ENCODE assay signal across 8 mouse cellular contexts in the genomic region with DNA sequence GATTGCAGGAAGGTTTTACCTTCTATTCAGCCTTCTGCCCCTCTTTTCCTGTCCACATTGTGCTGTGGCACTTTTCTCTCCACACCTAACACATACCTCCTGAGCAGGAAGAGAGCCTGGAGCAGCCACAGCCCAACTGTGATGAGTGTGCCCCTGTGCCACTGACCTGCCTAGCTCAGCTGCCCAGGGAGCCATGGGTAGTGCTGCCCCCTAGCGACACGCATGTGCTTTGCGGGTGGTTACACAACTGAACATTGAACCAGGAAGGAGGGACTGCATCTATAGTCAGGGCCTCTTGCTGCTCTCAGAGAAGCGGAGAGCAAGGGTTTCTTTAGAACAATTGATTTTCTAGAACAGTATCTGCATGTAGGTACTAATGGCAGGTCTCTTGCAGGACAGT. TPM values are rescaled to one million over a fixed set of nuclear protein-coding genes. Genes with fewer than 3 reads are reported as not detected.
DNase-seq lines count a peak whose midpoint lies in the region; ATAC-seq and TF ChIP-seq lines count a peak whose summit lies in the region.

No protein-coding gene starts in this region.

- H3K27me3 ChIP-seq in forebrain, embryonic 10.5 days (ENCODE audit: poor library complexity, severe bottlenecking), result no peaks in the 10 kb centered on the region
- H3K27me3 ChIP-seq in heart, embryonic 15.5 days, result no peaks in the 10 kb centered on the region
- no peaks in the 10 kb centered on the region for H3K27me3 ChIP-seq in liver, embryonic 14.5 days (ENCODE audit: control insufficient read depth, insufficient read depth, low read length)
- no peaks in the 10 kb centered on the region for H3K27me3 ChIP-seq in stomach, embryonic 15.5 days (replicated peaks)

- H3K4me2 ChIP-seq in heart, embryonic 15.5 days, result peak overlapping the region; percentile 94
- H3K4me2 ChIP-seq in liver, embryonic 14.5 days (ENCODE audit: low read depth), result peak overlapping the region; percentile 89
- peak overlapping the region; percentile 93 for H3K4me2 ChIP-seq in stomach, embryonic 15.5 days

- H3K4me3 ChIP-seq in brown adipose tissue, adult 24 weeks (ENCODE audit: insufficient read depth, low read depth, low read length), result peak overlapping the region; percentile 75
- H3K4me3 ChIP-seq in forebrain, embryonic 10.5 days, result peak overlapping the region; percentile 76
- peak overlapping the region; percentile 80 for H3K4me3 ChIP-seq in heart, embryonic 15.5 days
- H3K4me3 ChIP-seq in liver, embryonic 14.5 days (ENCODE audit: insufficient read depth in 1 of 2, low read depth in 2 of 2, low read length in 2 of 2), result peak overlapping the region; percentile 77 to 81
- H3K4me3 ChIP-seq in stomach, embryonic 15.5 days (replicated peaks), result peak overlapping the region; percentile 66

- no peak for ATAC-seq in heart, embryonic 15.5 days (replicated peaks; ENCODE audit: insufficient number of reproducible peaks, insufficient read depth, low FRiP score, low read depth)
- peak; percentile 22; the same call in 1 of the 2 replicates for ATAC-seq in liver, embryonic 14.5 days (ENCODE audit: insufficient read depth)
- ATAC-seq in stomach, embryonic 15.5 days (ENCODE audit: insufficient read depth, low FRiP score, low read depth), result peak; percentile 33

- no peaks in the 10 kb centered on the region for H3K9me3 ChIP-seq in forebrain, embryonic 10.5 days
- H3K9me3 ChIP-seq in heart, embryonic 15.5 days (replicated peaks), result no peaks in the 10 kb centered on the region
- no peaks in the 10 kb centered on the region for H3K9me3 ChIP-seq in liver, embryonic 14.5 days (ENCODE audit: control insufficient read depth, low read length)
- no peaks in the 10 kb centered on the region for H3K9me3 ChIP-seq in stomach, embryonic 15.5 days

- H3K9ac ChIP-seq in heart, embryonic 15.5 days, result peak overlapping the region; percentile 70
- peak overlapping the region; percentile 83 for H3K9ac ChIP-seq in liver, embryonic 14.5 days (replicated peaks)
- peak overlapping the region; percentile 43 for H3K9ac ChIP-seq in stomach, embryonic 15.5 days

- H3K36me3 ChIP-seq in forebrain, embryonic 10.5 days (replicated peaks), result peaks cover 60% of the 10 kb centered on the region
- peaks cover 36% of the 10 kb centered on the region for H3K36me3 ChIP-seq in heart, embryonic 15.5 days
- peaks cover 45% of the 10 kb centered on the region for H3K36me3 ChIP-seq in liver, embryonic 14.5 days (replicated peaks; ENCODE audit: control insufficient read depth, insufficient read depth, low read depth)
- peaks cover 36% of the 10 kb centered on the region for H3K36me3 ChIP-seq in stomach, embryonic 15.5 days

- DNase-seq in CD4-positive helper T cell, adult 2 months (ENCODE audit: low read depth, low spot score), result peak; percentile 90
- DNase-seq in forebrain, embryonic 10.5 days (ENCODE audit: extremely low spot score, low spot score), result peak; percentile 84
- DNase-seq in kidney, postnatal 25 days, result peak; percentile 91 to 92
- peak; percentile 71 to 78 (median 75) for DNase-seq in liver, embryonic 14.5 days (ENCODE audit: low read depth in 3 of 3, low spot score in 3 of 3)
- peak; percentile 81 for DNase-seq in neural tube, embryonic 10.5 days (ENCODE audit: extremely low spot score, low spot score)

- TF ChIP-seq CTCF in liver, embryonic 14.5 days (IDR thresholded peaks at IDR 0.05; ENCODE audit: low read depth), result peak; percentile 100

- no peak for TF ChIP-seq EP300 in liver, embryonic 14.5 days (IDR thresholded peaks at IDR 0.05; ENCODE audit: low read depth)

- 15% methylated on average over 4 of the region's 4 CpGs for WGBS in forebrain, embryonic 10.5 days
- WGBS in heart, embryonic 15.5 days, result 8% methylated on average over 4 of the region's 4 CpGs
- WGBS in liver, embryonic 14.5 days (ENCODE audit: insufficient replicate concordance), result 5% methylated on average over 4 of the region's 4 CpGs
- 3% methylated on average over 4 of the region's 4 CpGs for WGBS in stomach, embryonic 15.5 days

- peaks cover 4% of the 10 kb centered on the region; the same call in 1 of the 2 replicates for H3K4me1 ChIP-seq in brown adipose tissue, adult 24 weeks (ENCODE audit: control insufficient read depth, insufficient read depth, insufficient read length, low read length)
- peaks cover 84% of the 10 kb centered on the region for H3K4me1 ChIP-seq in forebrain, embryonic 10.5 days
- peaks cover 79% of the 10 kb centered on the region for H3K4me1 ChIP-seq in heart, embryonic 15.5 days (replicated peaks)
- H3K4me1 ChIP-seq in liver, embryonic 14.5 days (replicated peaks; ENCODE audit: control insufficient read depth in 2 of 2, insufficient read depth in 2 of 2, low read length in 1 of 2), result peaks cover 50 to 70% of the 10 kb centered on the region in 2 experiments
- H3K4me1 ChIP-seq in stomach, embryonic 15.5 days, result peaks cover 60% of the 10 kb centered on the region

- no peak overlapping the region for H3K27ac ChIP-seq in brown adipose tissue, adult 24 weeks (replicated peaks; ENCODE audit: low read depth, low read length)
- H3K27ac ChIP-seq in forebrain, embryonic 10.5 days, result peak overlapping the region; percentile 97
- H3K27ac ChIP-seq in heart, embryonic 15.5 days, result peak overlapping the region; percentile 99
- H3K27ac ChIP-seq in liver, embryonic 14.5 days, result peak overlapping the region; percentile 49
- peak overlapping the region; percentile 98 for H3K27ac ChIP-seq in stomach, embryonic 15.5 days

RNA-seq across cellular contexts. Expression of gene Scd2, which starts 2.3 kb away (rescaled TPM):
- 247 and 253 TPM in 2 replicates for polyA plus RNA-seq in brown adipose tissue, adult 24 weeks (2012; ENCODE audit: insufficient read depth, insufficient read length, missing spikeins)
- 369 and 403 TPM in 2 replicates for polyA plus RNA-seq in forebrain, embryonic 10.5 days (2016; fragmentation: Nextera tagmentation; extraction: Ambion mirVana)
- 131 and 164 TPM in 2 replicates for polyA plus RNA-seq in heart, embryonic 15.5 days (2015; fragmentation: Nextera tagmentation; extraction: Ambion mirVana)
- 84.0 and 116 TPM in 2 replicates for polyA plus RNA-seq in liver, embryonic 14.5 days (2012; rRNA removed)
- 80.4 and 95.4 TPM in 2 replicates for polyA plus RNA-seq in liver, embryonic 14.5 days (2014; fragmentation: Nextera tagmentation; extraction: Ambion mirVana)
- 266 and 297 TPM in 2 replicates for polyA plus RNA-seq in stomach, embryonic 15.5 days (2015; fragmentation: Nextera tagmentation; extraction: Ambion mirVana)

RNA-seq across cellular contexts. Expression of gene Scd4, which starts 37.2 kb away (rescaled TPM):
- 0.96 and 2.5 TPM in 2 replicates for polyA plus RNA-seq in brown adipose tissue, adult 24 weeks (2012; ENCODE audit: insufficient read depth, insufficient read length, missing spikeins)
- 0.06 TPM in 1 of 2 replicates, not detected in the other for polyA plus RNA-seq in forebrain, embryonic 10.5 days (2016; fragmentation: Nextera tagmentation; extraction: Ambion mirVana)
- polyA plus RNA-seq in heart, embryonic 15.5 days (2015; fragmentation: Nextera tagmentation; extraction: Ambion mirVana), result 2.5 TPM in 2 replicates
- 0.04 and 0.08 TPM in 2 replicates for polyA plus RNA-seq in liver, embryonic 14.5 days (2012; rRNA removed)
- polyA plus RNA-seq in liver, embryonic 14.5 days (2014; fragmentation: Nextera tagmentation; extraction: Ambion mirVana), result 0.09 TPM in 1 of 2 replicates, not detected in the other
- polyA plus RNA-seq in stomach, embryonic 15.5 days (2015; fragmentation: Nextera tagmentation; extraction: Ambion mirVana), result 0.12 and 0.15 TPM in 2 replicates
